Mouse (Mus musculus): ENCODE measurements around the gene Ifnar2.
A peak's percentile ranks its signal among the peaks of the same experiment; 100 is the strongest.

The Ifnar2 gene

GRCm38 (mm10) chr16:91372577-91373472, at the start of gene Ifnar2:
Ifnar2 (plus strand) TSS chr16:91372783.
- peak; percentile 90 for ATAC-seq (ENCODE audit: low TSS enrichment)

- ATAC-seq (ENCODE audit: low TSS enrichment): no peak
Observed at GRCm38 (mm10) chr16:91327605-91328004, 45.0 kb upstream of the Ifnar2 start.

DNA sequence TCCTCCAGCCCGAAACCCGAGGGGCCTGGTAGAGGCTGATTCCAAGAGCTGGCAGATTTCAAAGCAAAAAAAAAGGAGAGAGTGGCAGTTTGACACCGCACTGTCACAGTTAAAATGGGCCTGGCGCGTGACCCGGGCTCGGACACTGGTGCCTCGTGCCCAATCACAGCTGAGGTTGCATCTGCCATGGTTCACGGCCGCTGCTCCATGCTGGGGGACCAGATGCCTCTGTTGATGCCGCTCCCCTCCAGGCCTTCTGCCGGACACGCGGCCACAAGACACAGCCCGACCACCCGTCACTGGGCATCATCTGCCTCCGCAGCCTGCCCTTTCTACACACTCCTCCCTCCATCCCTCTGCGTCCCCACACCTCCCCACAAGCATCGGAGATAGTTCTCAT, 43.7 kb upstream of the Ifnar2 start:
- no peak for ATAC-seq (ENCODE audit: low TSS enrichment)

DNA sequence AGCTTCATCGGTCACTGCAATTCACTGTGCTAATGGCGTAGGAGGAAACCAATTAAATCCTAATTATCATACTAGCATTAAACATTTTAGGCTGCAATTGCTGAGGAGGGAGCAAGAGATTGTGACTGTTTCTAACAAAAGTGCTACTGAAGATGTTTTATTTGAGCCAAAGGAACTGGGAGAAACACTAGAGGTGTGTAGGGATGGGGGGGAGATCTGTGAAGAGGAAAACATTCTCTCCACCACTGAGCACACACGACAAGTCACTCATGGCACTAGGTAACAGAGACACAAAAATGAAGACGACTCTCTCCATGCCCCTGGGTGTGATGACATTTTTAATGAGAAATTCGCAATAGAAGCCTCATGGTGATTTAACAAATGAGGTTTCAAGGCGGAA, 42.1 kb upstream of the Ifnar2 start:
- no peak for ATAC-seq (ENCODE audit: low TSS enrichment)

DNA sequence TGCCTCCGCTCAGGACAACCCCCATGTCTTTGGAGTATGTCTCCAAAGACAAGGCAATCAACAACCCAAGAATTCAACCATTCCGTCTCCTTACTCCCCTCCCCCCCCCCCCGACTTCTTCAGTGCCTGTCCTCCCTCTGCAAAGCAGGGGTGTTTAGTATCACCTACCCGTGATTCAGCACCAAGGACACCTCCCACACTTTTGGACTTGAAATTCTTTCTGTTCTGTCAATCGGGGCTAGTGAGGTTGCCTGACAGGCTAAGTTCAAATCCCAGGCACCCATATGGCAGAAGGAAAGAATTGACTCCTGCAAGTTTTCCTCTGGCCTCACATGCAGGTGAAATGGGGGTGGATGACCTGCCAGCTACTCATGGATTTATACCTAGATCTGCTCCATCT, 41.4 kb upstream of the Ifnar2 start:
- no peak for ATAC-seq (ENCODE audit: low TSS enrichment)

- no peak for ATAC-seq (ENCODE audit: low TSS enrichment)
Observed at GRCm38 (mm10) chr16:91332880-91333279, 39.7 kb upstream of the Ifnar2 start.

GRCm38 (mm10) chr16:91334190-91334893, 38.2 kb upstream of the Ifnar2 start:
- ATAC-seq (ENCODE audit: low TSS enrichment): no peak

GRCm38 (mm10) chr16:91336753-91337152, 35.8 kb upstream of the Ifnar2 start:
- no peak for ATAC-seq (ENCODE audit: low TSS enrichment)

GRCm38 (mm10) chr16:91337480-91337879, 35.1 kb upstream of the Ifnar2 start:
- ATAC-seq (ENCODE audit: low TSS enrichment): no peak

GRCm38 (mm10) chr16:91346491-91346890, 26.1 kb upstream of the Ifnar2 start:
- ATAC-seq (ENCODE audit: low TSS enrichment): no peak

- no peak for ATAC-seq (ENCODE audit: low TSS enrichment)
Observed at GRCm38 (mm10) chr16:91347491-91348263, 24.9 kb upstream of the Ifnar2 start.

- ATAC-seq (ENCODE audit: low TSS enrichment): no peak
Observed at GRCm38 (mm10) chr16:91348264-91348565, 24.4 kb upstream of the Ifnar2 start.

DNA sequence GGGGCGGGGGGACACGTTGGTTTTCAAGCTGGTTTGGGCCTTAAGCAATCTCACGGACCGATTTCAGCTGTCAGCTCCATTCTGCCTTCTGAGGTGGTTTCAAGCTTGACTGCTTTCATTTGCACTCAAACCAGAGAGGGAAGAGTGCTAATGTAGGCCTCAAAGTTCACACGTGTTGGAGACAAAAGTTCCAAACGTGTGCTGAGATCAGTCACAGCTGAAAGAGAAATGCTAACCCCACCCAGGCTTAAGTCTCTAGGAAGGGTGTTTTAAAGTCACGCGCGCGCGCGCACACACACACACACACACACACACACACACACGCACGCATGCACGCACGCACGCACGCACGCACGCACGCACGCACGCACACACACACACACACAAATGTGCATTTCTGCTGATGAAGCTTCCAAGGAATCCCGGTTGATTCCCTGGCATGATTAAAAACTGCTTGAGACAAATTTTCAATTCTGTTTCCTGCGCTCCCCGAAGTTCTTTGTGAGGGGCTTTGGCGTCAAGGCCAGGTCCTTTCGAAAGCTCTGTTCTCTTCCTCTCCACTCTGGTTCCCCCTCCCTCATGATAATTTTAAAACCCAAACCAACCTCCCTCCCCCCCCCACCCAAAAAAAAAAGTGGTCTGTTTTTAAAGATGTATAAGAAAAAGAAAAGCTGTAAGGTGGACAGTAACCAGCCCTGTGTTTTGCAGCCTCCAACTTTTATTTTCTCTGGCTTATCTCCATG, 23.8 kb upstream of the Ifnar2 start:
- no peak for ATAC-seq (ENCODE audit: low TSS enrichment)

GRCm38 (mm10) chr16:91352084-91352562, 20.5 kb upstream of the Ifnar2 start:
- peak; percentile 66 for ATAC-seq (ENCODE audit: low TSS enrichment)

GRCm38 (mm10) chr16:91352749-91353148, 19.8 kb upstream of the Ifnar2 start:
- ATAC-seq (ENCODE audit: low TSS enrichment): peak; percentile 86

DNA sequence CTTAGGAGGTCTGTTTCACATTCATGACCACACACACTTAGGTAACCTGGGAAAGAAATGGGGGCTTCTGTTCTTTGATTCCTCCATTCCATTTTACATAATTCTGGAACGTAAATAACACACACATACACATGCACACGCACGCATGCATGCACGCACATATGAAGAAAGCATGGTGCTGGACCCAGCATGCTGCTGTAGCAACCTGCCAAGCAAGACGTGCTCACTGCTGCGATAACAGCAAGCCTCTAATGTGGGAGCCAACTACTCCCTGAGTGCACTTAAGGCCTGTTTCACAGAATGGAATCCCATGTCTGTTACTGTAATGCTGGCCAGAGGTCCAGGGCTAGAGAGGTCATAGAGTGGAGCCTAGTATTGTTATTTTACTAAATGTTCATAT, 19.4 kb upstream of the Ifnar2 start:
- ATAC-seq (ENCODE audit: low TSS enrichment): no peak

- no peak for ATAC-seq (ENCODE audit: low TSS enrichment)
Observed at GRCm38 (mm10) chr16:91353638-91354037, 18.9 kb upstream of the Ifnar2 start.

DNA sequence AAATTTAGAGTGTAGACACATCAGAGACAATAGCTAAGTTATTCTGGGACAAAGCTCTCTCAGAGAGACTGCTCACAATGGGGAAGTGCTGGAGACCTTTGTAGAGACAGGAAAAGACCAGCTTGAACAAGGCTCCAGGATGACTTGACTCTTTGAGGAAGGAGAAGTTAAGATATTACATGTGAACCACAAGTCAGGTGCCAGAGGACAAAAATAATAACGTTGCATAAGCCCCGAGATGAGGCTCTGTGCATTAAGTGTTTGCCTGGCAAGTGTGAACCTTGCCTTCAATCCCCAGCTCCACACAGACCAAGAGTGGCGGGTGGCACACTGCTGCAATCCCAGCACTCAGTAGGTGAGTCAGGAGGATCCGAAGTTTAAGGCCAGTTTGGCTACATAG, 18.0 kb upstream of the Ifnar2 start:
- no peak for ATAC-seq (ENCODE audit: low TSS enrichment)

- no peak; the same call in 1 of the 2 replicates for ATAC-seq (ENCODE audit: low TSS enrichment)
Observed at GRCm38 (mm10) chr16:91355160-91355559, 17.4 kb upstream of the Ifnar2 start.

GRCm38 (mm10) chr16:91356760-91357525, 15.6 kb upstream of the Ifnar2 start:
- no peak for ATAC-seq (ENCODE audit: low TSS enrichment)

DNA sequence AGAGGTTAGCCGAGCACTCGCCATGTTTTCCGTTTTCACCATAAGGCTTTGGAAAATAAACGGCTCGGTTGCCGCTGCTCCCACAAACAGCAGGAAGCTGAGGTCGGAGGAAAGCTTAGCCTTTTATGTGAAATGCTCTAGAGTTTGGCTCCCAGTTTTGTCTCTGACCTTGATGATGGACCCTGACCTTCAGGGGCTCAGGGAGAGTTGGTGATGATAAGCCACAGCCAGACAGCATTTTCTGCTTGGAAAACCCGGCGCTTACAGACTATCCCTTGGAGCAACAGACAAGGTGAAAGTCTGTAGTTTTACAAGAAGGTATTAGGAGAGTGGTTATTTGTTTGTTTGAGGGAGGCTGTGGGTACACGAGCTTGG, 15.1 kb upstream of the Ifnar2 start:
- ATAC-seq (ENCODE audit: low TSS enrichment): no peak

All from frontal cortex, adult (tissue).